Mouse (Mus musculus) heart, embryonic 12.5 days (tissue): Measurements from ENCODE around the gene Best2. TPM values are rescaled to one million over a fixed set of nuclear protein-coding genes. Genes with fewer than 3 reads are reported as not detected.

ENCODE experiments used
- ATAC-seq: fragments of 200-750 bp; cut with Nextera tagmentation; 2 replicates; pipeline ENCODE4 v1.8.0; 2017; ENCODE audit warnings: moderate TSS enrichment, moderate library complexity; ENCODE audit not compliant: insufficient number of reproducible peaks, low FRiP score
- H3K27ac ChIP-seq: fragments of 300-500 bp; sonication (generic); 2 replicates; pipeline ENCODE4 v1.5.1; 2016; ENCODE audit warnings: mild to moderate bottlenecking, moderate library complexity; ENCODE audit not compliant: poor library complexity, severe bottlenecking
- H3K27me3 ChIP-seq: fragments of 300-500 bp; sonication (generic); replicated peaks from 2 replicates; pipeline ENCODE4 v1.6.1; 2016; ENCODE audit warnings: mild to moderate bottlenecking, moderate library complexity
- H3K36me3 ChIP-seq: fragments of 300-500 bp; sonication (generic); 2 replicates; pipeline ENCODE4 v1.6.1; 2016; ENCODE audit warnings: mild to moderate bottlenecking, moderate library complexity
- H3K4me1 ChIP-seq: fragments of 300-500 bp; sonication (generic); replicated peaks from 2 replicates; pipeline ENCODE4 v1.6.1; 2016; ENCODE audit warnings: mild to moderate bottlenecking
- H3K4me2 ChIP-seq: fragments of 300-500 bp; sonication (generic); 2 replicates; pipeline ENCODE4 v1.6.1; 2016; ENCODE audit warnings: mild to moderate bottlenecking, moderate library complexity
- H3K4me3 ChIP-seq: fragments of 300-500 bp; sonication (generic); 2 replicates; pipeline ENCODE4 v1.5.1; 2016; ENCODE audit warnings: mild to moderate bottlenecking
- H3K9ac ChIP-seq: fragments of 300-500 bp; sonication (generic); 2 replicates; pipeline ENCODE4 v1.6.1; 2016; ENCODE audit warnings: mild to moderate bottlenecking, moderate library complexity
- H3K9me3 ChIP-seq: fragments of 300-500 bp; sonication (generic); replicated peaks from 2 replicates; pipeline ENCODE4 v1.6.1; 2016; ENCODE audit warnings: mild to moderate bottlenecking, moderate library complexity
- WGBS: fragments of 180-500 bp; shearing (Covaris S2); methylation state at CpG from one replicate; pipeline ENCODE4 v1.1.7; 2016; 5-methylcytosine and 5-hydroxymethylcytosine counted together
- polyA plus RNA-seq: library from polyadenylated mRNA; unstranded; fragments of >200 nt; fragmentation: Nextera tagmentation; extraction: Ambion mirVana; gene quantifications from 2 replicates; pipeline ENCODE4 v1.2.1, GENCODE M21; 2016

Best2 gene
- polyA plus RNA-seq, 1 experiment from 2014 or later: not detected

- Histone ChIP-seq H3K4me3 (no peak overlapping the region), H3K4me2 (0 out of 2 replicates have a peak overlapping the region, but pooled peaks have one; percentile 95), H3K27ac (no peak overlapping the region), H3K9me3 (no peaks in the 10 kb centered on the region), H3K9ac (no peak overlapping the region), H3K36me3 (peaks cover 45% of the 10 kb centered on the region), H3K4me1 (peaks cover 40% of the 10 kb centered on the region), H3K27me3 (no peaks in the 10 kb centered on the region)
- no peak for ATAC-seq
- WGBS: 79% methylated on average over 8 of the region's 8 CpGs
Measured at GRCm38 (mm10) chr8:84974543-84975142, 39.7 kb downstream of the Best2 start.

- 71% methylated on average over 4 of the region's 4 CpGs for WGBS
- H3K27ac ChIP-seq: no peak overlapping the region
Measured at GRCm38 (mm10) chr8:84973803-84974542, 40.4 kb downstream of the Best2 start.

GRCm38 (mm10) chr8:84973079-84973478 lies 41.3 kb downstream of the Best2 start:
- Histone ChIP-seq H3K36me3 (peaks cover 45% of the 10 kb centered on the region), H3K4me1 (peaks cover 36% of the 10 kb centered on the region), H3K4me3 (no peak overlapping the region), H3K27me3 (no peaks in the 10 kb centered on the region), H3K9me3 (no peaks in the 10 kb centered on the region), H3K9ac (no peak overlapping the region), H3K27ac (no peak overlapping the region), H3K4me2 (no peak overlapping the region)
- 88% methylated on average over 1 of the region's 1 CpGs for WGBS
- ATAC-seq: no peak

More at GRCm38 (mm10) chr8:84973803-84974542, 40.4 kb downstream of the Best2 start:
- no peaks in the 10 kb centered on the region for H3K9me3 ChIP-seq
- H3K27me3 ChIP-seq: no peaks in the 10 kb centered on the region
- H3K9ac ChIP-seq: no peak overlapping the region
- peaks cover 45% of the 10 kb centered on the region for H3K36me3 ChIP-seq
- peak overlapping the region; percentile 11; the same call in 1 of the 2 replicates for H3K4me2 ChIP-seq
- H3K4me3 ChIP-seq: no peak overlapping the region
- peaks cover 33% of the 10 kb centered on the region for H3K4me1 ChIP-seq
- ATAC-seq: no peak

GRCm38 (mm10) chr8:84970913-84971312 lies 43.4 kb downstream of the Best2 start:
- Histone ChIP-seq H3K9ac (peak overlapping the region; percentile 93), H3K4me1 (peaks cover 44% of the 10 kb centered on the region), H3K27ac (peak overlapping the region; percentile 84), H3K4me3 (peak overlapping the region; percentile 85), H3K4me2 (peak overlapping the region; percentile 96), H3K27me3 (no peaks in the 10 kb centered on the region), H3K9me3 (no peaks in the 10 kb centered on the region), H3K36me3 (peaks cover 45% of the 10 kb centered on the region)
- WGBS: 30% methylated on average over 5 of the region's 5 CpGs
- peak; percentile 77 for ATAC-seq

- ATAC-seq: no peak
- peak overlapping the region; percentile 85 for H3K4me3 ChIP-seq
- WGBS: 11% methylated on average over 21 of the region's 21 CpGs
- H3K36me3 ChIP-seq: peaks cover 44% of the 10 kb centered on the region
- peak overlapping the region; percentile 84 for H3K27ac ChIP-seq
- H3K9me3 ChIP-seq: no peaks in the 10 kb centered on the region
- H3K27me3 ChIP-seq: no peaks in the 10 kb centered on the region
- H3K4me1 ChIP-seq: peaks cover 42% of the 10 kb centered on the region
- H3K4me2 ChIP-seq: peak overlapping the region; percentile 96
- peak overlapping the region; percentile 93 for H3K9ac ChIP-seq
Measured at GRCm38 (mm10) chr8:84970135-84970790, 44.1 kb downstream of the Best2 start.

GRCm38 (mm10) chr8:84969241-84970134 lies 44.8 kb downstream of the Best2 start, which contains the start of the genes Gm49661, Prdx2 and Rnaseh2a:
Gm49661 (minus strand) TSS chr8:84969433.
Prdx2 (plus strand) TSS chr8:84969587.
Rnaseh2a (minus strand) TSS chr8:84969767.
- Histone ChIP-seq H3K4me2 (peak within 1 kb of the TSS; percentile 96), H3K9ac (peak within 1 kb of the TSS; percentile 93), H3K27me3 (no peaks in the 10 kb centered on the region), H3K9me3 (no peaks in the 10 kb centered on the region), H3K27ac (peak within 1 kb of the TSS; percentile 84), H3K4me1 (peaks cover 45% of the 10 kb centered on the region), H3K4me3 (peak within 1 kb of the TSS; percentile 85), H3K36me3 (peaks cover 37% of the 10 kb centered on the region)
- WGBS: under 1% methylated on average over 56 of the region's 56 CpGs
- peak; percentile 84 for ATAC-seq

GRCm38 (mm10) chr8:84968650-84969049 lies 45.7 kb downstream of the Best2 start:
- Histone ChIP-seq H3K9me3 (no peaks in the 10 kb centered on the region), H3K4me2 (peak overlapping the region; percentile 96), H3K4me3 (peak overlapping the region; percentile 85), H3K36me3 (peaks cover 33% of the 10 kb centered on the region), H3K4me1 (peaks cover 45% of the 10 kb centered on the region), H3K9ac (peak overlapping the region; percentile 93), H3K27me3 (no peaks in the 10 kb centered on the region), H3K27ac (peak overlapping the region; percentile 84)
- WGBS: 26% methylated on average over 2 of the region's 2 CpGs
- no peak for ATAC-seq

DNA sequence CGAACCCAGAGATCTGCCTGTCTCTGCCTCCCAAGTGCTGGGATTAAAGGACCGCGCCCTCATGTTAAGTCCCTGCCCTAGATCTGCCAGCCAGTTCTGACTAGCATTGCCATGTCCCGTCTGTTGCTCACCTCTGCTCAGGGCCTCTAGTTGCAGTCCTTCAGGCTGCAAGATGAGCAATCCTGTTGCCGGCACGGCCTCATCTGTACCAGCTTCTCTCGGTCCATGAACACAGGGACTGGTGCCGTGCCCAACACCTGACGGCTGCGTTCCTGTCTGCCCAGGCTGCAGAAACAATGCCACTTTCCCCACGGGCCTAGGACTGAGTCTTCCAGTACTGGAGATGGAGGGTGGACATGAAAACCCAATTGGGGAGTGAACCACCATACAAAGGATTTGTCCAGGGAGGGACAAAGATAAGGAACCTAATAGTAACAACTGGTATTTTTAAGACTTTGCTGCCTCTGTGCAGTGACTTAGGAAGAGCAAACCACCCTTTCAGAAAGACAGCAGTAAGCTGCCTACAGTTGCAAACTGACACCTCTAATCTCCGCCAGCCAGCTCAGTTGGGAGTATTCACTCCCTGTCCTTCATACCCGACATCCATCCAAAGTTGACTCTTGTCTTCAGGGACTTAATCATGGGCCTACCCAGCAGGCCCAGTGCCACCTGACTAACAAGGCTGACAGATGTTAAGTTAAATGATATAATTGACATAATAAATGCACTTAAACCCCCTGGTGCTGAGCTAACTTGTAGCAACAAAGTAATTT lies 46.6 kb downstream of the Best2 start:
- Histone ChIP-seq H3K36me3 (peaks cover 26% of the 10 kb centered on the region), H3K27me3 (no peaks in the 10 kb centered on the region), H3K27ac (no peak overlapping the region), H3K4me2 (no peak overlapping the region), H3K4me3 (no peak overlapping the region), H3K4me1 (peaks cover 45% of the 10 kb centered on the region), H3K9ac (no peak overlapping the region), H3K9me3 (no peaks in the 10 kb centered on the region)
- ATAC-seq: no peak
- 81% methylated on average over 13 of the region's 13 CpGs for WGBS

- Histone ChIP-seq H3K4me1 (peaks cover 45% of the 10 kb centered on the region), H3K9me3 (no peaks in the 10 kb centered on the region), H3K9ac (no peak overlapping the region), H3K27me3 (no peaks in the 10 kb centered on the region), H3K27ac (peak overlapping the region; percentile 71), H3K36me3 (peaks cover 21% of the 10 kb centered on the region), H3K4me2 (peak overlapping the region; percentile 97), H3K4me3 (no peak overlapping the region)
- ATAC-seq: no peak
- WGBS: 30% methylated on average over 3 of the region's 3 CpGs
Measured at GRCm38 (mm10) chr8:84966603-84967002, 47.7 kb downstream of the Best2 start.
